Mouse (Mus musculus): ENCODE data around the gene Creb3l2.

DNA sequence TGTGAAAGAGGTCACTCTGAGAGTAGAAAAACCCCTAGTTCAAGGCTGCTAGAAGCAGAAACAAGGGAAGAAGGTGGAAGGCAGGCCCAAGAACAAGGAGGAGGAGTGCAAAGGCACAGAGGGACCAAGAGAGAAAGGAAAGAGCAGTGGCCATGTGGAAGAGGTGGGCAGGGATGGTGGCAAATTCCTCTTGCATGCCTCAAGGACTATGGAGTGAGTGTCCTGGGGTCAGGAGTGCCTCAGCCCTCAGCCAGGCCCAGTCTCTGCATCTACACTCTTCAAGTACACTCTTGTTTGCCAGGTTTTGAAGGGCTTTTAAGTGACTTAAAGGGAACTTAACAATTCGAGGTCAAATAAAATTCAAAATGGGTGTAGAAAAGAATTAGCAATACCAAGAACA is 18.6 kb downstream of the Creb3l2 start:
- TF ChIP-seq MYOG (IDR thresholded peaks at IDR 0.05; ENCODE audit: control insufficient read depth, extremely low read depth, insufficient read length): no peak
- no peak for TF ChIP-seq CTCF (IDR thresholded peaks at IDR 0.05; ENCODE audit: control insufficient read depth, insufficient read depth, insufficient read length)
- no peak for TF ChIP-seq MAX (IDR thresholded peaks at IDR 0.05)
- TF ChIP-seq MYOD1 (IDR thresholded peaks at IDR 0.05; ENCODE audit: control insufficient read depth, insufficient read length, low read depth): no peak
- no peak for TF ChIP-seq USF1 (IDR thresholded peaks at IDR 0.05; ENCODE audit: low read depth)
